Mouse (Mus musculus) embryonic facial prominence, embryonic 15.5 days (tissue): ENCODE data around the gene Cfap299. TPM values are rescaled to one million over a fixed set of nuclear protein-coding genes. Genes with fewer than 3 reads are reported as not detected.

Experiments
- ATAC-seq: fragments of 200-750 bp; cut with Nextera tagmentation; 2 replicates; pipeline ENCODE4 v1.8.0; 2017; ENCODE audit warnings: low read depth, moderate TSS enrichment; ENCODE audit not compliant: insufficient number of reproducible peaks, low FRiP score, low TSS enrichment
- H3K27ac ChIP-seq: fragments of 300-500 bp; sonication (generic); replicated peaks from 2 replicates; pipeline ENCODE4 v1.5.1; 2015; ENCODE audit warnings: mild to moderate bottlenecking, inconsistent platforms
- H3K27me3 ChIP-seq: fragments of 300-500 bp; sonication (generic); 2 replicates; pipeline ENCODE4 v1.6.1; 2015; ENCODE audit warnings: inconsistent platforms
- H3K36me3 ChIP-seq: fragments of 300-500 bp; sonication (generic); 2 replicates; pipeline ENCODE4 v1.6.1; 2015; ENCODE audit warnings: mild to moderate bottlenecking, inconsistent platforms
- H3K4me1 ChIP-seq: fragments of 300-500 bp; sonication (generic); 2 replicates; pipeline ENCODE4 v1.6.1; 2015; ENCODE audit warnings: inconsistent platforms
- H3K4me2 ChIP-seq: fragments of 300-500 bp; sonication (generic); replicated peaks from 2 replicates; pipeline ENCODE4 v1.6.1; 2015; ENCODE audit warnings: mild to moderate bottlenecking, inconsistent platforms
- H3K4me3 ChIP-seq: fragments of 300-500 bp; sonication (generic); replicated peaks from 2 replicates; pipeline ENCODE4 v1.5.1; 2015; ENCODE audit warnings: mild to moderate bottlenecking, inconsistent platforms
- H3K9ac ChIP-seq: fragments of 300-500 bp; sonication (generic); 2 replicates; pipeline ENCODE4 v1.6.1; 2015; ENCODE audit warnings: inconsistent platforms
- H3K9me3 ChIP-seq: fragments of 300-500 bp; sonication (generic); replicated peaks from 2 replicates; pipeline ENCODE4 v1.6.1; 2016; ENCODE audit warnings: inconsistent platforms
- WGBS: fragments of 180-500 bp; shearing (Covaris S2); methylation state at CpG from one replicate; pipeline ENCODE4 v1.1.7; 2015; 5-methylcytosine and 5-hydroxymethylcytosine counted together
- polyA plus RNA-seq: library from polyadenylated mRNA; unstranded; fragments of >200 nt; fragmentation: Nextera tagmentation; extraction: Ambion mirVana; gene quantifications from 2 replicates; pipeline ENCODE4 v1.2.1, GENCODE M21; 2015

Cfap299 gene
- polyA plus RNA-seq, 1 experiment from 2014 or later = 7.5 TPM

GRCm38 (mm10) chr5:98541333-98541732, 212.2 kb downstream of the Cfap299 start:
- Histone ChIP-seq H3K9me3 (no peaks in the 10 kb centered on the region), H3K27ac (no peak overlapping the region), H3K36me3 (no peaks in the 10 kb centered on the region), H3K4me1 (no peaks in the 10 kb centered on the region), H3K27me3 (no peaks in the 10 kb centered on the region), H3K9ac (no peak overlapping the region), H3K4me2 (no peak overlapping the region), H3K4me3 (no peak overlapping the region)
- ATAC-seq = no peak
- WGBS = 78% methylated on average over 1 of the region's 1 CpGs

- H3K4me2 ChIP-seq = no peak overlapping the region
- H3K36me3 ChIP-seq = no peaks in the 10 kb centered on the region
- H3K4me3 ChIP-seq = no peak overlapping the region
- no peaks in the 10 kb centered on the region for H3K9me3 ChIP-seq
- WGBS = 44% methylated on average over 5 of the region's 5 CpGs
- ATAC-seq = no peak
- H3K27ac ChIP-seq = no peak overlapping the region
- no peaks in the 10 kb centered on the region for H3K27me3 ChIP-seq
- peaks cover 4% of the 10 kb centered on the region; the same call in 1 of the 2 replicates for H3K4me1 ChIP-seq
- no peak overlapping the region for H3K9ac ChIP-seq
These were observed 221.2 kb downstream of the Cfap299 start for GRCm38 (mm10) chr5:98550285-98550684.

GRCm38 (mm10) chr5:98550873-98551272, 221.8 kb downstream of the Cfap299 start:
- no peak for ATAC-seq
- H3K4me2 ChIP-seq = no peak overlapping the region
- no peak overlapping the region for H3K4me3 ChIP-seq
- peaks cover 4% of the 10 kb centered on the region; the same call in 1 of the 2 replicates for H3K4me1 ChIP-seq
- no peak overlapping the region for H3K27ac ChIP-seq
- H3K9ac ChIP-seq = no peak overlapping the region
- no peaks in the 10 kb centered on the region for H3K36me3 ChIP-seq
- no peaks in the 10 kb centered on the region for H3K27me3 ChIP-seq
- H3K9me3 ChIP-seq = no peaks in the 10 kb centered on the region
- WGBS = 59% methylated on average over 1 of the region's 1 CpGs

GRCm38 (mm10) chr5:98552395-98552794, 223.3 kb downstream of the Cfap299 start, which contains the start of gene Gm11111:
Gene Gm11111, plus strand, starts transcription at chr5:98552695.
- no peak within 1 kb of the TSS for H3K4me3 ChIP-seq
- no peak within 1 kb of the TSS for H3K27ac ChIP-seq
- no peak within 1 kb of the TSS for H3K9ac ChIP-seq
- no peaks in the 10 kb centered on the region for H3K36me3 ChIP-seq
- no peaks in the 10 kb centered on the region for H3K9me3 ChIP-seq
- H3K4me1 ChIP-seq = peaks cover 4% of the 10 kb centered on the region; the same call in 1 of the 2 replicates
- ATAC-seq = no peak
- no peak within 1 kb of the TSS for H3K4me2 ChIP-seq
- no peaks in the 10 kb centered on the region for H3K27me3 ChIP-seq

- H3K9ac ChIP-seq = no peak overlapping the region
- 48% methylated on average over 7 of the region's 7 CpGs for WGBS
- no peaks in the 10 kb centered on the region for H3K27me3 ChIP-seq
- peaks cover 4% of the 10 kb centered on the region; the same call in 1 of the 2 replicates for H3K4me1 ChIP-seq
- no peak for ATAC-seq
- no peak overlapping the region for H3K4me3 ChIP-seq
- H3K4me2 ChIP-seq = no peak overlapping the region
- no peak overlapping the region for H3K27ac ChIP-seq
- H3K36me3 ChIP-seq = no peaks in the 10 kb centered on the region
- H3K9me3 ChIP-seq = no peaks in the 10 kb centered on the region
These were observed 223.9 kb downstream of the Cfap299 start for GRCm38 (mm10) chr5:98552811-98553601.

- no peak overlapping the region for H3K4me2 ChIP-seq
- H3K9me3 ChIP-seq = no peaks in the 10 kb centered on the region
- H3K9ac ChIP-seq = no peak overlapping the region
- no peaks in the 10 kb centered on the region for H3K27me3 ChIP-seq
- ATAC-seq = no peak
- H3K36me3 ChIP-seq = no peaks in the 10 kb centered on the region
- H3K4me3 ChIP-seq = no peak overlapping the region
- H3K27ac ChIP-seq = no peak overlapping the region
- 70% methylated on average over 4 of the region's 4 CpGs for WGBS
- 0 out of 2 replicates have a peak, but pooled peaks cover 4% of the 10 kb centered on the region for H3K4me1 ChIP-seq
These were observed 232.2 kb downstream of the Cfap299 start for GRCm38 (mm10) chr5:98561301-98561700.

- no peak for ATAC-seq
- Histone ChIP-seq H3K9ac (no peak overlapping the region), H3K36me3 (no peaks in the 10 kb centered on the region), H3K4me2 (no peak overlapping the region), H3K9me3 (no peaks in the 10 kb centered on the region), H3K4me1 (0 out of 2 replicates have a peak, but pooled peaks cover 4% of the 10 kb centered on the region), H3K4me3 (no peak overlapping the region), H3K27ac (no peak overlapping the region), H3K27me3 (no peaks in the 10 kb centered on the region)
- 38% methylated on average over 9 of the region's 9 CpGs for WGBS
These were observed 233.7 kb downstream of the Cfap299 start for GRCm38 (mm10) chr5:98562806-98563205.

GRCm38 (mm10) chr5:98563801-98564200, 234.7 kb downstream of the Cfap299 start:
- WGBS = 51% methylated on average over 9 of the region's 9 CpGs
- H3K9me3 ChIP-seq = no peaks in the 10 kb centered on the region
- no peak for ATAC-seq

GRCm38 (mm10) chr5:98566461-98567193, 237.5 kb downstream of the Cfap299 start:
- Histone ChIP-seq H3K27me3 (no peaks in the 10 kb centered on the region), H3K4me2 (no peak overlapping the region), H3K27ac (no peak overlapping the region), H3K9me3 (no peaks in the 10 kb centered on the region), H3K36me3 (no peaks in the 10 kb centered on the region), H3K4me3 (no peak overlapping the region), H3K9ac (no peak overlapping the region), H3K4me1 (0 out of 2 replicates have a peak, but pooled peaks cover 4% of the 10 kb centered on the region)
- 52% methylated on average over 6 of the region's 6 CpGs for WGBS
- no peak for ATAC-seq

More at GRCm38 (mm10) chr5:98563801-98564200, 234.7 kb downstream of the Cfap299 start:
- Histone ChIP-seq H3K9ac (no peak overlapping the region), H3K27me3 (no peaks in the 10 kb centered on the region), H3K4me1 (0 out of 2 replicates have a peak, but pooled peaks cover 4% of the 10 kb centered on the region), H3K4me3 (no peak overlapping the region), H3K4me2 (no peak overlapping the region), H3K36me3 (no peaks in the 10 kb centered on the region), H3K27ac (no peak overlapping the region)

GRCm38 (mm10) chr5:98568481-98568880, 239.4 kb downstream of the Cfap299 start:
- Histone ChIP-seq H3K4me1 (no peaks in the 10 kb centered on the region), H3K9ac (no peak overlapping the region), H3K27ac (no peak overlapping the region), H3K27me3 (no peaks in the 10 kb centered on the region), H3K9me3 (no peaks in the 10 kb centered on the region), H3K4me3 (no peak overlapping the region), H3K36me3 (no peaks in the 10 kb centered on the region), H3K4me2 (no peak overlapping the region)
- no peak for ATAC-seq
- WGBS = 92% methylated on average over 4 of the region's 4 CpGs

- Histone ChIP-seq H3K9me3 (no peaks in the 10 kb centered on the region), H3K9ac (no peak overlapping the region), H3K27me3 (no peaks in the 10 kb centered on the region), H3K36me3 (no peaks in the 10 kb centered on the region), H3K27ac (no peak overlapping the region), H3K4me1 (no peaks in the 10 kb centered on the region), H3K4me2 (no peak overlapping the region), H3K4me3 (no peak overlapping the region)
- WGBS = 64% methylated on average over 3 of the region's 3 CpGs
- no peak for ATAC-seq
These were observed 240.0 kb downstream of the Cfap299 start for GRCm38 (mm10) chr5:98569029-98569513.
